Mouse (Mus musculus) G1E (cell line): Measurements from ENCODE around the gene S100a7a. TPM values are rescaled to one million over a fixed set of nuclear protein-coding genes. Genes with fewer than 3 reads are reported as not detected.

ENCODE experiments used
- ATAC-seq: 2 replicates; pipeline ENCODE4 v1.8.0; 2016; ENCODE audit warnings: mild to moderate bottlenecking; ENCODE audit not compliant: insufficient number of reproducible peaks, poor library complexity, low FRiP score, severe bottlenecking; ENCODE audit errors: extremely low read depth
- DNase-seq: peaks from one replicate; pipeline ENCODE4 v3.0.0; 2012; ENCODE audit warnings: low spot score
- H3K27me3 ChIP-seq: 2 replicates; pipeline ENCODE4 v1.6.1; 2012; ENCODE audit warnings: mild to moderate bottlenecking, low read length, inconsistent platforms; ENCODE audit not compliant: insufficient read depth
- H3K36me3 ChIP-seq: replicated peaks from 2 replicates; pipeline ENCODE3; 2012; ENCODE audit warnings: mild to moderate bottlenecking, inconsistent platforms
- H3K4me1 ChIP-seq: 2 replicates; pipeline ENCODE4 v1.6.1; 2012; ENCODE audit warnings: low read depth, low read length, inconsistent platforms, mixed read lengths; ENCODE audit not compliant: insufficient read depth
- H3K4me3 ChIP-seq: 2 replicates; pipeline ENCODE4 v1.5.1; 2012; ENCODE audit warnings: low read depth, mild to moderate bottlenecking, inconsistent platforms, low read length, moderate library complexity, mixed read lengths
- H3K9me3 ChIP-seq: replicated peaks from 2 replicates; pipeline ENCODE4 v1.6.1; 2012; ENCODE audit warnings: inconsistent platforms
- CTCF ChIP-seq: IDR thresholded peaks from 2 replicates; pipeline ENCODE4 v1.5.1; 2012; ENCODE audit warnings: low read depth, low read length, inconsistent platforms, mixed read lengths
- GATA1 ChIP-seq: IDR thresholded peaks from 2 replicates; pipeline ENCODE4 v1.6.1; 2012; ENCODE audit warnings: borderline replicate concordance, low read length, inconsistent platforms, mixed read lengths
- GATA2 ChIP-seq: IDR thresholded peaks from 2 replicates; pipeline ENCODE4 v1.6.1; 2012; ENCODE audit warnings: low read depth, low read length, inconsistent platforms, borderline replicate concordance
- POLR2AphosphoS5 ChIP-seq: IDR thresholded peaks from 2 replicates; pipeline ENCODE4 v1.6.1; 2012; ENCODE audit warnings: low read depth, low read length, inconsistent platforms; ENCODE audit not compliant: insufficient replicate concordance
- TAL1 ChIP-seq: conservative IDR thresholded peaks from 2 replicates; pipeline ENCODE4 v1.6.1; 2012; ENCODE audit warnings: low read depth, low read length, inconsistent platforms, mixed read lengths
- polyA plus RNA-seq: library from polyadenylated mRNA; stranded (reverse); fragments of >175 nt; gene quantifications from 2 replicates; pipeline ENCODE4 v1.2.3, GENCODE M21; 2012
- total RNA-seq, 2 experiments: library from RNA; stranded (forward) in 1 of 2; stranded (reverse) in 1 of 2; fragments of 200-1000 nt in 1 of 2; fragments of >200 nt in 1 of 2; fragmentation: Nextera tagmentation in 1 of 2; gene quantifications; 2 replicates each; pipeline ENCODE4 v1.2.3; 2014 to 2017

S100a7a gene
- total and polyA plus RNA-seq, 3 experiments = not detected

- Histone ChIP-seq H3K9me3 (no peaks in the 10 kb centered on the region), H3K27me3 (no peaks in the 10 kb centered on the region), H3K4me1 (no peaks in the 10 kb centered on the region), H3K36me3 (no peaks in the 10 kb centered on the region), H3K4me3 (no peak overlapping the region)
- no peak for TF ChIP-seq CTCF
- TF ChIP-seq POLR2AphosphoS5 = no peak
- no peak for TF ChIP-seq TAL1
- no peak for TF ChIP-seq GATA1
- no peak for TF ChIP-seq GATA2
- no peak for ATAC-seq
- no peak for DNase-seq
These were observed 33.0 kb downstream of the S100a7a start for GRCm38 (mm10) chr3:90686835-90687234.

- no peak for ATAC-seq
- TF ChIP-seq TAL1 (no peak), CTCF (no peak), GATA2 (no peak), GATA1 (no peak), POLR2AphosphoS5 (no peak)
- no peak for DNase-seq
- H3K9me3 ChIP-seq = no peaks in the 10 kb centered on the region
- no peaks in the 10 kb centered on the region for H3K36me3 ChIP-seq
- H3K4me1 ChIP-seq = no peaks in the 10 kb centered on the region
- no peak overlapping the region for H3K4me3 ChIP-seq
- H3K27me3 ChIP-seq = no peaks in the 10 kb centered on the region
These were observed 39.7 kb downstream of the S100a7a start for GRCm38 (mm10) chr3:90693496-90693895.

- Histone ChIP-seq H3K4me1 (no peaks in the 10 kb centered on the region), H3K36me3 (no peaks in the 10 kb centered on the region), H3K9me3 (no peaks in the 10 kb centered on the region), H3K27me3 (no peaks in the 10 kb centered on the region), H3K4me3 (no peak within 1 kb of the TSS)
- TF ChIP-seq GATA2 = no peak
- TF ChIP-seq GATA1 = no peak
- no peak for TF ChIP-seq POLR2AphosphoS5
- TF ChIP-seq TAL1 = no peak
- no peak for TF ChIP-seq CTCF
- ATAC-seq (no peak), DNase-seq (no peak)
These were observed 41.8 kb downstream of the S100a7a start, which contains the start of gene S100a9 for GRCm38 (mm10) chr3:90695613-90696012. Gene S100a9 (minus strand): TSS chr3:90695721.

GRCm38 (mm10) chr3:90702244-90702643 lies 48.4 kb downstream of the S100a7a start:
- Histone ChIP-seq H3K9me3 (no peaks in the 10 kb centered on the region), H3K4me1 (no peaks in the 10 kb centered on the region), H3K4me3 (no peak overlapping the region), H3K27me3 (no peaks in the 10 kb centered on the region), H3K36me3 (no peaks in the 10 kb centered on the region)
- no peak for TF ChIP-seq TAL1
- TF ChIP-seq CTCF = no peak
- no peak for TF ChIP-seq GATA2
- no peak for TF ChIP-seq POLR2AphosphoS5
- TF ChIP-seq GATA1 = no peak
- DNase-seq = no peak
- no peak for ATAC-seq

Other genes with a start within 250 kb of the S100a7a start
- 36.7 and 47.0 TPM in 2 replicates for gene Ints3, start 220.4 kb upstream of the S100a7a start, total RNA-seq (2014; fragmentation: Nextera tagmentation)
- gene Ints3, start 220.4 kb upstream of the S100a7a start, total RNA-seq (2017) = 32.5 and 36.2 TPM in 2 replicates
- 28.2 and 30.8 TPM in 2 replicates for gene Ints3, start 220.4 kb upstream of the S100a7a start, polyA plus RNA-seq
- gene Npr1, start 188.2 kb upstream of the S100a7a start, total RNA-seq (2014; fragmentation: Nextera tagmentation) = not detected in 2 replicates
- not detected in 2 replicates for gene Npr1, start 188.2 kb upstream of the S100a7a start, total RNA-seq (2017)
- not detected in 2 replicates for gene Npr1, start 188.2 kb upstream of the S100a7a start, polyA plus RNA-seq
- 92.4 and 100 TPM in 2 replicates for gene Ilf2, start 177.9 kb upstream of the S100a7a start, total RNA-seq (2014; fragmentation: Nextera tagmentation)
- gene Ilf2, start 177.9 kb upstream of the S100a7a start, total RNA-seq (2017) = 168 and 181 TPM in 2 replicates
- 15.4 and 21.3 TPM in 2 replicates for gene Ilf2, start 177.9 kb upstream of the S100a7a start, polyA plus RNA-seq
- gene Snapin, start 163.0 kb upstream of the S100a7a start, total RNA-seq (2014; fragmentation: Nextera tagmentation) = 58.0 and 61.9 TPM in 2 replicates
- gene Snapin, start 163.0 kb upstream of the S100a7a start, total RNA-seq (2017) = 42.5 and 46.2 TPM in 2 replicates
- 3.4 and 3.5 TPM in 2 replicates for gene Snapin, start 163.0 kb upstream of the S100a7a start, polyA plus RNA-seq
- gene Chtop, start 144.5 kb upstream of the S100a7a start, total RNA-seq (2014; fragmentation: Nextera tagmentation) = 78.6 and 89.8 TPM in 2 replicates
- gene Chtop, start 144.5 kb upstream of the S100a7a start, total RNA-seq (2017) = 133 and 135 TPM in 2 replicates
- gene Chtop, start 144.5 kb upstream of the S100a7a start, polyA plus RNA-seq = 97.0 and 110 TPM in 2 replicates
- 26.6 and 38.4 TPM in 2 replicates for gene S100a1, start 139.6 kb upstream of the S100a7a start, total RNA-seq (2014; fragmentation: Nextera tagmentation)
- gene S100a1, start 139.6 kb upstream of the S100a7a start, total RNA-seq (2017) = 40.8 and 42.9 TPM in 2 replicates
- 2.6 and 5.1 TPM in 2 replicates for gene S100a1, start 139.6 kb upstream of the S100a7a start, polyA plus RNA-seq
- gene S100a13, start 139.6 kb upstream of the S100a7a start, total RNA-seq (2014; fragmentation: Nextera tagmentation) = 22.9 and 25.3 TPM in 2 replicates
- 67.3 and 70.2 TPM in 2 replicates for gene S100a13, start 139.6 kb upstream of the S100a7a start, total RNA-seq (2017)
- 1.8 and 2.4 TPM in 2 replicates for gene S100a13, start 139.6 kb upstream of the S100a7a start, polyA plus RNA-seq
- gene S100a14, start 127.2 kb upstream of the S100a7a start, total RNA-seq (2014; fragmentation: Nextera tagmentation) = not detected in 2 replicates
- 0.12 TPM in 1 of 2 replicates, not detected in the other for gene S100a14, start 127.2 kb upstream of the S100a7a start, total RNA-seq (2017)
- gene S100a14, start 127.2 kb upstream of the S100a7a start, polyA plus RNA-seq = not detected in 2 replicates
- not detected in 2 replicates for gene S100a16, start 116.8 kb upstream of the S100a7a start, total RNA-seq (2014; fragmentation: Nextera tagmentation)
- not detected in 2 replicates for gene S100a16, start 116.8 kb upstream of the S100a7a start, total RNA-seq (2017)
- gene S100a16, start 116.8 kb upstream of the S100a7a start, polyA plus RNA-seq = not detected in 2 replicates
- gene S100a3, start 93.4 kb upstream of the S100a7a start, total RNA-seq (2014; fragmentation: Nextera tagmentation) = not detected in 2 replicates
- gene S100a3, start 93.4 kb upstream of the S100a7a start, total RNA-seq (2017) = 0.12 and 0.22 TPM in 2 replicates
- not detected in 2 replicates for gene S100a3, start 93.4 kb upstream of the S100a7a start, polyA plus RNA-seq
- not detected in 2 replicates for gene S100a2, start 63.8 kb upstream of the S100a7a start, total RNA-seq (2014; fragmentation: Nextera tagmentation)
- not detected in 2 replicates for gene S100a2, start 63.8 kb upstream of the S100a7a start, total RNA-seq (2017)
- gene S100a2, start 63.8 kb upstream of the S100a7a start, polyA plus RNA-seq = not detected in 2 replicates
- gene Gm42674, start 52.1 kb upstream of the S100a7a start, total RNA-seq (2014; fragmentation: Nextera tagmentation) = not detected in 2 replicates
- gene Gm42674, start 52.1 kb upstream of the S100a7a start, total RNA-seq (2017) = not detected in 2 replicates
- gene Gm42674, start 52.1 kb upstream of the S100a7a start, polyA plus RNA-seq = not detected in 2 replicates
- not detected in 2 replicates for gene S100a4, start 50.2 kb upstream of the S100a7a start, total RNA-seq (2014; fragmentation: Nextera tagmentation)
- 0.64 TPM in 1 of 2 replicates, not detected in the other for gene S100a4, start 50.2 kb upstream of the S100a7a start, total RNA-seq (2017)
- not detected in 2 replicates for gene S100a4, start 50.2 kb upstream of the S100a7a start, polyA plus RNA-seq
- not detected in 2 replicates for gene S100a5, start 45.5 kb upstream of the S100a7a start, total RNA-seq (2014; fragmentation: Nextera tagmentation)
- gene S100a5, start 45.5 kb upstream of the S100a7a start, total RNA-seq (2017) = not detected in 2 replicates
- not detected in 2 replicates for gene S100a5, start 45.5 kb upstream of the S100a7a start, polyA plus RNA-seq
- gene S100a6, start 41.1 kb upstream of the S100a7a start, total RNA-seq (2014; fragmentation: Nextera tagmentation) = not detected in 2 replicates
- gene S100a6, start 41.1 kb upstream of the S100a7a start, total RNA-seq (2017) = 0.35 TPM in 1 of 2 replicates, not detected in the other
- gene S100a6, start 41.1 kb upstream of the S100a7a start, polyA plus RNA-seq = not detected in 2 replicates
- gene S100a8, start 15.0 kb downstream of the S100a7a start, total RNA-seq (2014; fragmentation: Nextera tagmentation) = 2.4 TPM in 1 of 2 replicates, not detected in the other
- not detected in 2 replicates for gene S100a8, start 15.0 kb downstream of the S100a7a start, total RNA-seq (2017)
- gene S100a8, start 15.0 kb downstream of the S100a7a start, polyA plus RNA-seq = not detected in 2 replicates
- gene S100a9, start 41.7 kb downstream of the S100a7a start, total RNA-seq (2014; fragmentation: Nextera tagmentation) = not detected in 2 replicates
- 0.41 TPM in 1 of 2 replicates, not detected in the other for gene S100a9, start 41.7 kb downstream of the S100a7a start, total RNA-seq (2017)
- gene S100a9, start 41.7 kb downstream of the S100a7a start, polyA plus RNA-seq = 0.20 TPM in 1 of 2 replicates, not detected in the other
- not detected in 2 replicates for gene Pglyrp4, start 72.9 kb downstream of the S100a7a start, total RNA-seq (2014; fragmentation: Nextera tagmentation)
- gene Pglyrp4, start 72.9 kb downstream of the S100a7a start, total RNA-seq (2017) = 0.12 TPM in 1 of 2 replicates, not detected in the other
- gene Pglyrp4, start 72.9 kb downstream of the S100a7a start, polyA plus RNA-seq = not detected in 2 replicates
- gene Gm5849, start 123.9 kb downstream of the S100a7a start, total RNA-seq (2014; fragmentation: Nextera tagmentation) = not detected in 2 replicates
- gene Gm5849, start 123.9 kb downstream of the S100a7a start, total RNA-seq (2017) = not detected in 2 replicates
- not detected in 2 replicates for gene Gm5849, start 123.9 kb downstream of the S100a7a start, polyA plus RNA-seq